Mouse (Mus musculus): Measurements from ENCODE around the gene Grik3. TPM values are rescaled to one million over a fixed set of nuclear protein-coding genes. Genes with fewer than 3 reads are reported as not detected.

The Grik3 gene
- polyA plus RNA-seq, 1 experiment from 2014 or later = 4.4 TPM

GRCm38 (mm10) chr4:125583272-125583671, 92.8 kb downstream of the Grik3 start:
- no peaks in the 10 kb centered on the region for H3K27me3 ChIP-seq (ENCODE audit: control insufficient read depth, insufficient read depth, low read depth, low read length)
- H3K4me1 ChIP-seq (ENCODE audit: control insufficient read depth, insufficient read depth, low read length) = peaks cover 17% of the 10 kb centered on the region
- H3K36me3 ChIP-seq (ENCODE audit: control insufficient read depth, insufficient read depth, low read length) = no peaks in the 10 kb centered on the region
- no peaks in the 10 kb centered on the region for H3K9me3 ChIP-seq (replicated peaks; ENCODE audit: control insufficient read depth, low read length, poor library complexity, severe bottlenecking)
- no peak overlapping the region for H3K9ac ChIP-seq (ENCODE audit: low read depth, low read length)
- no peak overlapping the region for H3K27ac ChIP-seq (ENCODE audit: low read length)
- no peak overlapping the region for H3K4me2 ChIP-seq (ENCODE audit: low read length)
- WGBS = 70% methylated on average over 9 of the region's 9 CpGs
- no peak for ATAC-seq
- H3K4me3 ChIP-seq (ENCODE audit: low read depth, low read length) = no peak overlapping the region

- Histone ChIP-seq H3K4me2 (ENCODE audit: low read length) (no peak overlapping the region), H3K9ac (ENCODE audit: low read depth, low read length) (no peak overlapping the region)
- WGBS = 92% methylated on average over 4 of the region's 4 CpGs
Measured at GRCm38 (mm10) chr4:125583935-125584334, 93.4 kb downstream of the Grik3 start.

GRCm38 (mm10) chr4:125584676-125585075, 94.2 kb downstream of the Grik3 start:
- WGBS = 84% methylated on average over 3 of the region's 3 CpGs
- Histone ChIP-seq H3K4me3 (ENCODE audit: low read depth, low read length) (no peak overlapping the region), H3K9me3 (replicated peaks; ENCODE audit: control insufficient read depth, low read length, poor library complexity, severe bottlenecking) (no peaks in the 10 kb centered on the region), H3K36me3 (ENCODE audit: control insufficient read depth, insufficient read depth, low read length) (no peaks in the 10 kb centered on the region), H3K27me3 (ENCODE audit: control insufficient read depth, insufficient read depth, low read depth, low read length) (peaks cover 4% of the 10 kb centered on the region), H3K4me1 (ENCODE audit: control insufficient read depth, insufficient read depth, low read length) (peaks cover 30% of the 10 kb centered on the region), H3K4me2 (ENCODE audit: low read length) (no peak overlapping the region), H3K27ac (ENCODE audit: low read length) (no peak overlapping the region), H3K9ac (ENCODE audit: low read depth, low read length) (no peak overlapping the region)
- ATAC-seq = no peak

More at GRCm38 (mm10) chr4:125583935-125584334, 93.4 kb downstream of the Grik3 start:
- ATAC-seq = no peak
- H3K27me3 ChIP-seq (ENCODE audit: control insufficient read depth, insufficient read depth, low read depth, low read length) = no peaks in the 10 kb centered on the region
- peaks cover 22% of the 10 kb centered on the region for H3K4me1 ChIP-seq (ENCODE audit: control insufficient read depth, insufficient read depth, low read length)
- H3K27ac ChIP-seq (ENCODE audit: low read length) = no peak overlapping the region
- no peaks in the 10 kb centered on the region for H3K36me3 ChIP-seq (ENCODE audit: control insufficient read depth, insufficient read depth, low read length)
- no peak overlapping the region for H3K4me3 ChIP-seq (ENCODE audit: low read depth, low read length)
- no peaks in the 10 kb centered on the region for H3K9me3 ChIP-seq (replicated peaks; ENCODE audit: control insufficient read depth, low read length, poor library complexity, severe bottlenecking)

GRCm38 (mm10) chr4:125587577-125587976, 97.1 kb downstream of the Grik3 start:
- H3K4me3 ChIP-seq (ENCODE audit: low read depth, low read length) = no peak overlapping the region
- peak overlapping the region; percentile 30 for H3K4me2 ChIP-seq (ENCODE audit: low read length)
- ATAC-seq = no peak
- peaks cover 4% of the 10 kb centered on the region for H3K27me3 ChIP-seq (ENCODE audit: control insufficient read depth, insufficient read depth, low read depth, low read length)
- WGBS = 7% methylated on average over 12 of the region's 12 CpGs
- H3K4me1 ChIP-seq (ENCODE audit: control insufficient read depth, insufficient read depth, low read length) = peaks cover 54% of the 10 kb centered on the region
- no peaks in the 10 kb centered on the region for H3K9me3 ChIP-seq (replicated peaks; ENCODE audit: control insufficient read depth, low read length, poor library complexity, severe bottlenecking)
- no peaks in the 10 kb centered on the region for H3K36me3 ChIP-seq (ENCODE audit: control insufficient read depth, insufficient read depth, low read length)
- H3K27ac ChIP-seq (ENCODE audit: low read length) = peak overlapping the region; percentile 40; the same call in 1 of the 2 replicates
- H3K9ac ChIP-seq (ENCODE audit: low read depth, low read length) = no peak overlapping the region; the same call in 1 of the 2 replicates

GRCm38 (mm10) chr4:125590241-125590919, 99.9 kb downstream of the Grik3 start:
- H3K4me1 ChIP-seq (ENCODE audit: control insufficient read depth, insufficient read depth, low read length) = peaks cover 72% of the 10 kb centered on the region
- no peaks in the 10 kb centered on the region for H3K9me3 ChIP-seq (replicated peaks; ENCODE audit: control insufficient read depth, low read length, poor library complexity, severe bottlenecking)
- WGBS = 8% methylated on average over 14 of the region's 14 CpGs
- H3K9ac ChIP-seq (ENCODE audit: low read depth, low read length) = 0 out of 2 replicates have a peak overlapping the region, but pooled peaks have one; percentile 25
- H3K4me2 ChIP-seq (ENCODE audit: low read length) = peak overlapping the region; percentile 9; the same call in 1 of the 2 replicates
- no peak overlapping the region for H3K4me3 ChIP-seq (ENCODE audit: low read depth, low read length)
- no peaks in the 10 kb centered on the region for H3K36me3 ChIP-seq (ENCODE audit: control insufficient read depth, insufficient read depth, low read length)
- H3K27ac ChIP-seq (ENCODE audit: low read length) = peak overlapping the region; percentile 54
- peaks cover 4% of the 10 kb centered on the region for H3K27me3 ChIP-seq (ENCODE audit: control insufficient read depth, insufficient read depth, low read depth, low read length)
- ATAC-seq = no peak

GRCm38 (mm10) chr4:125592663-125593062, 102.2 kb downstream of the Grik3 start:
- H3K4me2 ChIP-seq (ENCODE audit: low read length) = no peak overlapping the region
- no peak overlapping the region for H3K4me3 ChIP-seq (ENCODE audit: low read depth, low read length)
- peaks cover 4% of the 10 kb centered on the region for H3K27me3 ChIP-seq (ENCODE audit: control insufficient read depth, insufficient read depth, low read depth, low read length)
- peaks cover 74% of the 10 kb centered on the region for H3K4me1 ChIP-seq (ENCODE audit: control insufficient read depth, insufficient read depth, low read length)
- no peaks in the 10 kb centered on the region for H3K36me3 ChIP-seq (ENCODE audit: control insufficient read depth, insufficient read depth, low read length)
- H3K27ac ChIP-seq (ENCODE audit: low read length) = peak overlapping the region; percentile 30; the same call in 1 of the 2 replicates
- no peaks in the 10 kb centered on the region for H3K9me3 ChIP-seq (replicated peaks; ENCODE audit: control insufficient read depth, low read length, poor library complexity, severe bottlenecking)
- ATAC-seq = no peak
- no peak overlapping the region for H3K9ac ChIP-seq (ENCODE audit: low read depth, low read length)
- 42% methylated on average over 4 of the region's 4 CpGs for WGBS

GRCm38 (mm10) chr4:125595011-125595410, 104.5 kb downstream of the Grik3 start:
- ATAC-seq = no peak
- Histone ChIP-seq H3K4me3 (ENCODE audit: low read depth, low read length) (no peak overlapping the region), H3K27me3 (ENCODE audit: control insufficient read depth, insufficient read depth, low read depth, low read length) (no peaks in the 10 kb centered on the region), H3K4me2 (ENCODE audit: low read length) (no peak overlapping the region), H3K9ac (ENCODE audit: low read depth, low read length) (no peak overlapping the region), H3K9me3 (replicated peaks; ENCODE audit: control insufficient read depth, low read length, poor library complexity, severe bottlenecking) (no peaks in the 10 kb centered on the region), H3K36me3 (ENCODE audit: control insufficient read depth, insufficient read depth, low read length) (no peaks in the 10 kb centered on the region), H3K4me1 (ENCODE audit: control insufficient read depth, insufficient read depth, low read length) (peaks cover 61% of the 10 kb centered on the region), H3K27ac (ENCODE audit: low read length) (no peak overlapping the region)
- 81% methylated on average over 9 of the region's 9 CpGs for WGBS

- peaks cover 37% of the 10 kb centered on the region for H3K4me1 ChIP-seq (ENCODE audit: control insufficient read depth, insufficient read depth, low read length)
- H3K36me3 ChIP-seq (ENCODE audit: control insufficient read depth, insufficient read depth, low read length) = no peaks in the 10 kb centered on the region
- no peak overlapping the region for H3K4me2 ChIP-seq (ENCODE audit: low read length)
- H3K27ac ChIP-seq (ENCODE audit: low read length) = no peak overlapping the region
- H3K4me3 ChIP-seq (ENCODE audit: low read depth, low read length) = no peak overlapping the region
- 43% methylated on average over 10 of the region's 10 CpGs for WGBS
- ATAC-seq = no peak
- no peak overlapping the region for H3K9ac ChIP-seq (ENCODE audit: low read depth, low read length)
- no peaks in the 10 kb centered on the region for H3K27me3 ChIP-seq (ENCODE audit: control insufficient read depth, insufficient read depth, low read depth, low read length)
- H3K9me3 ChIP-seq (replicated peaks; ENCODE audit: control insufficient read depth, low read length, poor library complexity, severe bottlenecking) = no peaks in the 10 kb centered on the region
Measured at GRCm38 (mm10) chr4:125598677-125599076, 108.2 kb downstream of the Grik3 start.

- Histone ChIP-seq H3K9ac (ENCODE audit: low read depth, low read length) (no peak overlapping the region), H3K4me1 (ENCODE audit: control insufficient read depth, insufficient read depth, low read length) (peaks cover 34% of the 10 kb centered on the region), H3K27ac (ENCODE audit: low read length) (no peak overlapping the region), H3K36me3 (ENCODE audit: control insufficient read depth, insufficient read depth, low read length) (no peaks in the 10 kb centered on the region), H3K27me3 (ENCODE audit: control insufficient read depth, insufficient read depth, low read depth, low read length) (no peaks in the 10 kb centered on the region), H3K4me3 (ENCODE audit: low read depth, low read length) (no peak overlapping the region), H3K4me2 (ENCODE audit: low read length) (no peak overlapping the region), H3K9me3 (replicated peaks; ENCODE audit: control insufficient read depth, low read length, poor library complexity, severe bottlenecking) (no peaks in the 10 kb centered on the region)
- no peak for ATAC-seq
- WGBS = 67% methylated on average over 3 of the region's 3 CpGs
Measured at GRCm38 (mm10) chr4:125599510-125600005, 109.1 kb downstream of the Grik3 start.

Measured in midbrain, embryonic 16.5 days (tissue).